Mouse (Mus musculus) embryonic stem cell, embryonic (primary cell): ENCODE measurements around the gene Tardbp.

ENCODE experiments used
- CTCF ChIA-PET, 4 experiments: fragments of 300-600 bp in 2 of 4; fragments of 350-600 bp in 2 of 4; sonication (Branson Sonifier 250); formaldehyde crosslinking; loops; one replicate each; lab custom pipeline; 2022; ENCODE audit warnings: inconsistent platforms in 2 of 4; lab: Charles Lee
- POLR2A ChIA-PET, 4 experiments: fragments of 300-600 bp in 2 of 4; fragments of 350-600 bp in 2 of 4; sonication (Branson Sonifier 250); formaldehyde crosslinking; loops; one replicate each; lab custom pipeline; 2022; ENCODE audit warnings: antibody characterized with exemption in 4 of 4, inconsistent platforms in 1 of 4; lab: Charles Lee

Tardbp gene

DNA sequence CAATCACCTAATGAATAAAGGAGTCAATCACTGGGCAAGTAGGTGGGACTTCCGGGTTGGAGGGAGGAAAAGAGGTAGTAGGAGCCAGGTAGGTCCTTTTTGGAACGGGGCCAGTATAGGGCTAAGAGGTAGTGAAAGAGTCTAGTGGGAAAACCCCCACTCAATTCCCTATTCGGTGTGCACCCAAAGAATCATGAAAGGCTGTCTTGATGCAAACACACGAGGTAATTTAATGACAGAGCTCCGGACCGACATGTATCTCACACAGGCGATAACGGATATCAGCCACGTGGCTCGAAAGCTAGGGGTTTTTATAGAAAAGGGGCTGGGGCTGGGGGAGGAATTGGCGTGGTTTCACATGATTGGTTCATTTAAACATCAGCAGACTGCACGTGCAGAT, 28.0 kb downstream of the Tardbp start:
- ChIA-PET CTCF (interaction anchor here in 1 of 4 experiments (0.6 kb wide), 1 partner anchor 35 kb away, joined by 3 read pairs; no protein-coding TSS in a partner anchor), POLR2A (interaction anchor here in 3 of 4 experiments (0.7 to 13.6 kb wide), 26 partner anchors 8 to 561 kb away, joined by 3 to 275 read pairs (median 6); partner anchors contain the start of genes Tardbp (in 3 of the 3), Mtor (in 2 of the 3), Srm (in 2 of the 3) and Clcn6 (in 1 of the 3))

DNA sequence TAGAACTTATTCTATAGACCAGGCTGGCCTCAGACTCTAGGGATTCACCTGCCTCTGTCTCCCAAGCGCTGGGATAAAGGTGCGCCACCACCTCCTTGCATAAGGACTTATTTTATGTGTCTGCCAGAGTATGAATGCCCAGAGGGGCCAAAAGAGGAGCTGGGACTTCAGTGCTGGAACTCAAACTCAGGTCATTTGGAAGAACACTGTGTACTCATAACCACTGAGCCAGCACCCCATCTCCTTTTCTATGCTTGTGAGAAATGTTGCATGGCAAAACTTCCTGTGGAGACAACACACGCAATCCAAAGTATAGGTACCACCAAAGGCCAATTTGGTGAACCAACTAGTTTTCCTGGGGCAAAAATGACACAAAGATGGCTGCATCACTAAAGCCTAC, 30.1 kb downstream of the Tardbp start:
- ChIA-PET CTCF (interaction anchor here in 2 of 4 experiments (0.6 to 1.1 kb wide), 2 partner anchors 55 to 426 kb away, joined by 3 to 5 read pairs; no protein-coding TSS in a partner anchor), POLR2A (interaction anchor here in 2 of 4 experiments (0.7 to 12.1 kb wide), 6 partner anchors 6 to 151 kb away, joined by 3 to 250 read pairs (median 48); partner anchors contain the start of gene Masp2 (in 1 of the 2))

DNA sequence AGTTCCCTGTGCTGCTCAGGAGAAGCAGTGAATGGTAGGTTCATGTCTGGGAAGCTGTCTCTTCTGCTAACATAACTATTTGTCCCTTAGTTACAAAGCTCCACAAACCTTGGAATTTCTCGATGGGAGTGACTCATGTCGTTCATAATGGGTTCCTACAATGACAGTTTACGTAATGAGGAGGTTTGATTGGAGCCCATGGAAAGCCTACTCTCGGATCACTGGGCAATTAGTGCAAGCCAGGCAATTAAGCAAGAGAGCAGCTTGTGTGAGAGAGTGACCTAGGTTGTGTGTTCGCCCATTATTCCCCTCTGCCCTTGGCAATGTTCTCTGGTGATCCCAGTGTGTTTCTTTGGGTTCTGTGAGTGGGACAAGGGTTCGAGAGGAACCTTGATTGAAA, 30.9 kb downstream of the Tardbp start:
- POLR2A ChIA-PET: interaction anchor here in 2 of 4 experiments (1.0 to 12.1 kb wide), 9 partner anchors 7 to 59 kb away, joined by 3 to 275 read pairs (median 5); partner anchors contain the start of gene Masp2 (in 2 of the 2)
- CTCF ChIA-PET: interaction anchor here in 2 of 4 experiments (1.1 to 6.4 kb wide), 2 partner anchors 7 to 9 kb away, joined by 5 to 50 read pairs; partner anchors contain the start of gene Masp2 (in 1 of the 2)

DNA sequence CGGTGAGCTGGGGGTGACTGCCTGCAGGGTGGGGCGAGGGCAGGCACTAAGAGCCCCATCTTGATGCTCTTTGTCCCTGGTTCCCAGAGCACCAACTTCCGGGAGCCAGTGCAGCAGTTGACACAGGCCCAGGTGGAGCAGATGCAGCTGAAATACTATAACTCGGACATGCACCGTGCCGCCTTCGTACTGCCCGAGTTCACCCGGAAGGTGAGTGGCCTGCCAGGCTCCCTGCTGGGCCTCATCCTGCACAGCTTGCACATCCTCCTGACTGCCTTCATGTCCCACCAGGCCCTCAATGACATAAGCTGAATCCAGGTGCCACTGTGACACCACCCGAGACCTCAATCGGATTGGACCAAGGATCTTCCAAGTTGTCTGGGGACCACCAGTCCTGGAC, 32.8 kb downstream of the Tardbp start:
- ChIA-PET POLR2A (interaction anchor here in 2 of 4 experiments (0.6 to 12.1 kb wide), 14 partner anchors 9 to 1359 kb away, joined by 3 to 275 read pairs (median 6); partner anchors contain the start of genes Masp2 (in 2 of the 2) and Exosc10 (in 1 of the 2)), CTCF (interaction anchor here in 3 of 4 experiments (0.5 to 6.4 kb wide), 6 partner anchors 9 to 574 kb away, joined by 3 to 50 read pairs (median 6); partner anchors contain the start of gene Masp2 (in 1 of the 3))

DNA sequence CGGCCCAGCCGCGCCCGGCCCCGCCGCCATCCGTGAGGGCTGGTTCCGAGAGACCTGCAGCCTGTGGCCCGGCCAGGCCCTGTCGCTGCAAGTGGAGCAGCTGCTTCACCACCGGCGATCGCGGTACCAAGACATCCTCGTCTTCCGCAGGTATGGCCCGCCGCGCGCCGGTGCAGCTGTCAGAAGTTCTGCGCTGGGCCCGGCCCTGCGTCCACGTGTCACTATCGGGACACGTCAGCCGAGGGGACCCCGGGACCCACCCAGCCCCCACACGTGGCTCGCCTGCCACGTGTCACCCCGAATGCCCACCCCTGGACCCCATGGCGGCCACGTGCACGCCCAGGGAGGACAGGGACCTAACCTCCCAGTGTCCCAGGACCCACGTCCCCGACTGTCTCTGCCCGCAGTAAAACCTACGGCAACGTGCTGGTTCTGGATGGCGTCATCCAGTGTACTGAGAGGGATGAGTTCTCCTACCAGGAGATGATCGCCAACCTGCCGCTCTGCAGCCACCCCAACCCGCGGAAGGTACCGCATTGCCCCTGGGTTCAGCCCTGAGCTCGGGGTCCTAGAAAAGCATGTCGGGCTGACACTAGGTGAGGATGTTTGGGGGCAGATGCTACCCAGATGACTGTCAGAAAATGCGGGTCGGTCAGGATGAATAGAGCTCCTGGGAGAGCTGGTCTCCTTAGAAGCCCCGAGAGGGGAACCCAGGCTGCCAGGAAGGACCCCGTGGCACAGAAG, 35.0 kb downstream of the Tardbp start:
- ChIA-PET CTCF (interaction anchor here in 2 of 4 experiments (0.6 to 6.4 kb wide), 11 partner anchors 9 to 634 kb away, joined by 3 to 50 read pairs (median 4); partner anchors contain the start of gene Masp2 (in 1 of the 2)), POLR2A (interaction anchor here (0.6 to 12.1 kb wide), 50 partner anchors 8 to 552 kb away, joined by 3 to 275 read pairs (median 4); partner anchors contain the start of genes Tardbp (in 3 of the 4), Exosc10 (in 2 of the 4), Masp2 (in 2 of the 4) and Mtor (in 2 of the 4))

DNA sequence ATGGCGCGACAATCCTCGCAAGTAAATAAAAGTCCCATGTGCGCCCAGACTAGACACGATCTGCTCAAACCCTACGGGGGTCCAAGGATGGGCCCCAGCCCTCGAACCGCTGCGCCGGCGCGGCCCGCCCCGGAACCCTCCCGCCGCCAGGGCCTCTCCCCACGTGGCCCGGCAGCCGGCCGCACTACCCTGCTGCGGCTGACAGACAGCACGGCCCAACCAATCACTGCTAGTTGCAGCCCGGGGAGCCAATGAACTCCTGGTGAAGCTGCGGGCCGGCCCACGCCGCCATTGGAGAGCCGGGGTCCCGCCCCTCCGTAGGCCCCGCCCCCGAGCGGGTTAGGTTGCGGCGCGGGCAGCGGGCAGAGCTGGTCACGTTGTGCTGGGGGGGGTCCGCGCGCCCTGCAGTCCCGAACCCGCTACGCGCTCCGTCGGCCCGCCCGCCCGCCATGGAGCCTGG, 35.6 kb downstream of the Tardbp start, which contains the start of gene Srm:
Gene Srm (plus strand): TSS at position 333 of the 460 bp plus-strand sequence.
- POLR2A ChIA-PET: interaction anchor here (0.6 to 12.1 kb wide), 48 partner anchors 9 to 552 kb away, joined by 3 to 275 read pairs (median 4); partner anchors contain the start of genes Tardbp (in 3 of the 4), Exosc10 (in 2 of the 4), Masp2 (in 2 of the 4) and Mtor (in 2 of the 4)
- CTCF ChIA-PET: interaction anchor here in 3 of 4 experiments (0.6 to 6.4 kb wide), 17 partner anchors 9 to 553 kb away, joined by 3 to 50 read pairs (median 5); partner anchors contain the start of gene Masp2 (in 1 of the 3)

DNA sequence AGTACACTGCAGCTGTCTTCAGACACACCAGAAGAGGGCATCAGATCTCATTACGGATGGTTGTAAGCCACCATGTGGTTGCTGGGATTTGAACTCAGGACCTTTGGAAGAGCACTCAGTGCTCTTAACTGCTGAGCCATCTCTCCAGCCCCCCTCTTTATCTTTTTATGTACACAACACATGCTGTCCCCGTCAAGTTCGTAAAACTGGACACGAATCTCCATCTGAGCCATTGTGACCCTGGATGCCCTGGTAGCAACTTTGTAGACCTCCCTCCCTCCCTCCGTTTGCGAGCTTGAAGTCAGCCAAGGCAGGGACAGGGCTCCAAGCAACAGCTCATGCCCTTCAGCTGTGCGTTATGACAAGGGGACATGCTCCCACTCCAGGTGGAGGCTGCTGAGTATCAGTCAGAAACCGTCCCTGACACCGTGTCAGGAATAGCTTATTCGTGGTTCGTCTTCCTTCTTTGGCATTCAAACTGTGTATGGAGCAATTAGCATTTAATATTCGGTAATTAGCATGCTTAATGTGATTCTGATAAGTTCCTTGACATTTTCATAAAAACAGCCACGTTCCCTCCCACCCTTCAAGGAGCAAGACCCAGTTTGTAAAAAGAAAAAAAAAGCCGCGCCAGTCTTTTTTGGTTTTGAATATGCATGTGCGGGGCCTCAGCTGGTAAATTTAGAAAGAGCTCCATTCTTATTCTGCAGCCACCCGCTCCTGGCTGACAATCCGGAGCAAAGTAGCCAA, 36.2 kb downstream of the Tardbp start:
- CTCF ChIA-PET: interaction anchor here in 3 of 4 experiments (0.6 to 6.4 kb wide), 18 partner anchors 10 to 507 kb away, joined by 3 to 50 read pairs (median 4); partner anchors contain the start of gene Masp2 (in 1 of the 3)
- POLR2A ChIA-PET: interaction anchor here (0.6 to 12.1 kb wide), 41 partner anchors 9 to 551 kb away, joined by 3 to 275 read pairs (median 5); partner anchors contain the start of genes Tardbp (in 3 of the 4), Exosc10 (in 2 of the 4), Masp2 (in 2 of the 4) and Mtor (in 2 of the 4)

DNA sequence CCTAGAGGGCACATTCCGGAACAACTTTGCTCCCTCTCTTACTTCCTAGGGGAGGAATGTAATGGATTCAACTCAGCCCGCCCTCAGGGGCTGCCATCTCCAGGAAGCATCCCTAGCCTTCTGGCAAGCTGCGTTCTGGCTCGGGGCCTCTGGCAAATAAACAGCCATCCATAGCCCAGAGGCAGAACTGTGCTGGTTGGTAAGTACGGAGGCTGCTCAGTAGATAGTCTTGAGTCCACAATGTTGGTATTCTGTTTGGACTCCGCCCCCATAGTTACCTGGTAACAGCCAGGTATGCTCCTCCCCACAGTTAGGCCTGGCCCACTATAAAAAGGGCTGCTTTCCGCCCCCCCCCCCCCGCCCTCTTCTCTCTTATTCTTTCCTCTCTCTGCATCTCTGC, 37.3 kb downstream of the Tardbp start:
- CTCF ChIA-PET: interaction anchor here in 2 of 4 experiments (0.6 to 3.9 kb wide), 2 partner anchors 15 to 340 kb away, joined by 3 to 25 read pairs; no protein-coding TSS in a partner anchor
- POLR2A ChIA-PET: interaction anchor here in 3 of 4 experiments (0.6 to 12.1 kb wide), 7 partner anchors 11 to 316 kb away, joined by 3 to 275 read pairs (median 21); partner anchors contain the start of gene Masp2 (in 2 of the 3)

DNA sequence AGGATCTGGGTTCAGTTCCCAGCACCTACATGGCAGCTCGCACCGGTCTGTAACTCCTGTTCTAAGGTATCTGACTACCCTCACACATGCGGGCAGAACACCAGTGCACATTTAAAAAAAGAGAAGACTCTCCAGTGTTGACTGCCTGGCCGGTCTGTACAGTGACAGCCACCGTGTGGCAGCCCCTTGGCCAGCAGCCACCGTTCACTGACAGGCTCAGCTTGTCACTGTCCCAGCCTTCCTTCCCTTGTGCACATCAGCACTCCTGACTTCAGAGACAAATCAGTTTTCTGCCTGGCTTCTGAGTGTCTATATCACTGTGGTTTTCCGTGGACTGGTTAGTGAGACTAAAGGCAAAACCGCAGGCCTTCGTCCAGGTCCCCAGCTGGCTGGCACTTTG, 38.0 kb downstream of the Tardbp start:
- POLR2A ChIA-PET: interaction anchor here in 2 of 4 experiments (0.8 to 12.1 kb wide), 8 partner anchors 14 to 67 kb away, joined by 3 to 275 read pairs (median 10); partner anchors contain the start of gene Masp2 (in 2 of the 2)
- CTCF ChIA-PET: interaction anchor here in 2 of 4 experiments (1.7 to 3.9 kb wide), 2 partner anchors 15 to 16 kb away, joined by 4 to 25 read pairs; no protein-coding TSS in a partner anchor

DNA sequence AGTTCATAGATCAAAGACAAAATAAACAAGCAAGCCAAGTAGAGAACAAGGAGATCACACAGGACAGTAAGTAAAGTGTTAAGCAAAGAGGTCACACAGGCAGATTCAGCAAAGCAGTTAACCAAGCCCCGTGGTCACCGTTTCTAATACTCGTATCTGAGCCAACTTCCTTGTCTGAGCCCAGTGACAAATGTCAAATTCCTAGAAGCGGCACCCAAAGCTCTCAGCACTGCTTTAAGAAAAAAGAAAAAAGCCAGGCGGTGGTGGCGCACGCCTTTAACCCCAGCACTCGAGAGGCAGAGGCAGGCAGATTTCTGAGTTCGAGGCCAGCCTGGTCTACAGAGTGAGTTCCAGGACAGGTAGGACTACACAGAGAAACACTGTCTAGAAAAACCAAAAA, 40.2 kb downstream of the Tardbp start:
- POLR2A ChIA-PET: interaction anchor here in 3 of 4 experiments (1.2 to 12.1 kb wide), 9 partner anchors 9 to 40 kb away, joined by 3 to 275 read pairs (median 6); partner anchors contain the start of genes Masp2 (in 2 of the 3) and Tardbp (in 1 of the 3)
- CTCF ChIA-PET: no interaction called here

DNA sequence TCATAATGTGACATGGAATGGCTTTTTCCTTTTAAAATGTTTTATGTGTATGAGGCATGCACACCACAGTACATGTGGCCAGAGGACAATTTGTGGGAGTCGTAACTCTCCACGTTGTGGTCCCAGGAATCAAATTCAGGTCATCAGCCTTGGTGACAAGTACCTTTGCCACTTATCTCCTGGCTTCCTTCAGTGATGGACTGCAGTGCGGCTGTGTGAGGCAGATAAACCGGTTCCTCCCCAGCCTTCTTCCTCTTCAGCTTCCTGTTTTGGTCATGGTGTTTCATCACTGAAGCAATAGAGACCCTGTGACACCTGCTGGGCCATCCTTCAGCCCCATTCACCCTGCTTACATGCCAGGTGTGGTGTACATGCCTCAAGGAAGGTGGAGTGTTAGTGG, 43.6 kb downstream of the Tardbp start:
- CTCF ChIA-PET: no interaction called here
- POLR2A ChIA-PET: interaction anchor here in 2 of 4 experiments (1.0 to 5.8 kb wide), 7 partner anchors 9 to 79 kb away, joined by 3 to 25 read pairs (median 4); no protein-coding TSS in a partner anchor

DNA sequence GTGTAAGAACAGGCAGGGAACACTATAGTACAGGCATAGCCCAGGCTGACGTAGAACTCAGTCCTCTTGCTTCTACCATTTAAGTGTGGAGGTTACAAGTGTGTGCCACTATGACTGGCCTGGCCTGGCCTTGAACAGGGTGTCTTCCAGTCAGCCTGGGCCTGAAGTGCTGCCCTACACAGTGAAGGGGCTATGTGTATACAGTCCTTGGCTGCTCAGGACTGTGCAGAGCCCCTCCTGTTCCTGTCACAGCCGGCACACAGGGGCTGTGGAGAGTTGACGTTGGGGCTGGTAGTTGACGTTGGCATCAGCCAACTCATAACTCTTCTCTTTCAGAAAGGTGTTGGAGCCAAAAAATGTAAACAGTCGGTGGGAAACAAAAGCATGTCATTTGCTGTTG, 45.4 kb downstream of the Tardbp start:
- ChIA-PET CTCF (interaction anchor here in 2 of 4 experiments (0.6 to 0.9 kb wide), 2 partner anchors 22 to 23 kb away, joined by 3 read pairs; no protein-coding TSS in a partner anchor), POLR2A (interaction anchor here in 2 of 4 experiments (1.0 to 5.8 kb wide), 10 partner anchors 9 to 33 kb away, joined by 3 to 25 read pairs (median 6); partner anchors contain the start of gene Srm (in 2 of the 2))

DNA sequence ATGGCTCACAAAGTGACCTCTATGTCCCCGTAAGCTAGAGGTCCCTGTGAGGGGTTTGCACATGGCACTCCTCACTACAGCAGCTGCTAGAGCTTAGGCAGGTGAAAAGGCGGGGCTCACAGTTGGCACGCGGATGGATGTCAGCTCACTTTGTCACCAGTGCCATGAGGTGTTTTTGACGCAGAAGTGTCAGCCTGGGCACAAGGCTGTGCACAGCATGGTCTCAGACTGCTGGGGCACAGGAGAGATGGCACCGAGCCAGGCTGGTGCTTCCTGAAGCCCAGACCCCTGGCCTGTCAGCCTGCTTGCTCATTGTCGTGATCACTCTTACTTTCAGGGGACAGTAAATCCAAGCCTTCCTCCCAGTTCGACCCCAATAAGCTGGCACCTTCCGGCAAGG, 46.1 kb downstream of the Tardbp start:
- POLR2A ChIA-PET: interaction anchor here in 3 of 4 experiments (1.0 to 5.8 kb wide), 20 partner anchors 9 to 81 kb away, joined by 3 to 25 read pairs (median 4); partner anchors contain the start of genes Srm (in 2 of the 3), Angptl7 (in 1 of the 3) and Tardbp (in 1 of the 3)
- CTCF ChIA-PET: interaction anchor here in 2 of 4 experiments (0.6 to 1.1 kb wide), 3 partner anchors 23 to 24 kb away, joined by 3 read pairs; no protein-coding TSS in a partner anchor

DNA sequence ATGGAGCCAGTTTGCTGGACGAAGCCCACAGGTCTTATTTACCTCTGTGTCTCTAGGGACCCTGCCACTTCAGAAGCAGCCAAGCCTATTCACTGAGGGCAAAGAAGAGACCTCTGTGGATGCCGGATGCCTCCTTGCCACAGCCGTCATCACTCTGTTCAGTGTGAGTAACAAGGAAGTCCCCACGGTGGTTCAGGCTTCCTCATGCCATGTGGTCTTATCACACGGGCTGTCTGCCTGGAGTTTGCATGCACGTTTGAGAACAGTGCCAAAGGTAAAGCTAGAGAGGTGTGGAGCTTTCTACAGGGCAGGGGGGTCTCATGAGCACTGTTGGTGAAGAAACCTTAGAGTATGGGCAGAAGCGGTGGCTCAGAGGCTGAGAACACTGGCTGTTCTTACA, 53.6 kb downstream of the Tardbp start:
- POLR2A ChIA-PET: interaction anchor here in 3 of 4 experiments (0.6 to 14.8 kb wide), 11 partner anchors 10 to 345 kb away, joined by 3 to 187 read pairs (median 6); partner anchors contain the start of genes Exosc10 (in 1 of the 3), Masp2 (in 1 of the 3) and Srm (in 1 of the 3)
- CTCF ChIA-PET: interaction anchor here in 1 of 4 experiments (0.6 kb wide), 1 partner anchor 35 kb away, joined by 3 read pairs; no protein-coding TSS in a partner anchor

DNA sequence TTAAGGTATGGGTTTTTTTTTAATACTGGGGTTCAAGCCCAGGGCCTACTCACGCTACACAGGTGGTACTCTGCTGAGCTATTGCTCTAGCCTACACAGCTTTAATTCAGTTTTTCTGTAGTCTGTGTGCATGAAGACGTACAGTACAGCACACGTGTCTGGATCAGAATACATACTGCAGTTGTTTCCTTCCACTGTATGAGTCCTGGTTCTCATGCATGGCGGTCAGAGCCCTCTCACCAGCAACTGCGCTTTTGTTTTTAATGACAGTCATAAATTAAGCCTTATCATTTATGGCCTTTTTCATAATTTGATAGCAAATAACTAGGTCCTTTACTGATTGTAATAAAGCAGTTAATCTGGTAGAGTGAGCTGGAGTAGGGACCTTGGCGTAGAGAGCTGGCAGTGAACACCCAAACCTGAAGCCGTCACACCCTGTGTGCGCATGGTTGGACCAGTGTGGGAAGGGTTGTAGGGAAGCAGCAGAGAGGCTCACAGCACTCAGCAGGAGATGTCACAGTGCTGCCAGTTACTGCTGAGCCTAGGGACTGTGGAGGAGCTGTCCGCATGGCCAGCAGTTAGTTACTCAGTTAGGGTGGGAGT, 56.0 kb downstream of the Tardbp start:
- CTCF ChIA-PET: interaction anchor here in 2 of 4 experiments (0.9 to 1.2 kb wide), 2 partner anchors 37 to 70 kb away, joined by 3 read pairs; partner anchors contain the start of gene Angptl7 (in 1 of the 2)
- POLR2A ChIA-PET: interaction anchor here in 2 of 4 experiments (0.6 to 14.8 kb wide), 19 partner anchors 7 to 422 kb away, joined by 3 to 187 read pairs (median 5); partner anchors contain the start of genes Srm (in 2 of the 2), Exosc10 (in 1 of the 2), Masp2 (in 1 of the 2) and Tardbp (in 1 of the 2)
